Mouse (Mus musculus): ENCODE results near the gene Cd302.

The Cd302 gene

DNA sequence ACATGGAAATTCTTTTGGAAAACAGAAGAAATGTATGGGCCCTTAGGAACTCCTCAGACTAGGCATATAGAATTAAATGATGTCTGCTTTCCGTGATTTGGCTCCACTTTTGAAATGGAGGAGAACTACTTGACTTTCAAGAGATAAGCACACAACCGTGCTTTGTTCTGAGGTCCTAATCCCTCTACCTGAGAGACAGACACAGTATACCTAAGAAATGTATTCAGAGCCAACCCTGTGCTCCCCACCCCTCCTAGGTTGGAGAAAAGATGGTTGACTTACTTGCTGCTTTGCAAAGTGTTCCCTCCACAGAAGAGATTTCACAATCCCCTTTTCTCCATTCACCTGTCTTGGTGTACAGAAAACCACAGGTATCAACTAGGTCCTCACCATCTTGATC, 27.5 kb downstream of the Cd302 start:
- in situ Hi-C loops (cut with MboI; ENCODE audit: low sequenced_read_pairs), result no loop called here

DNA sequence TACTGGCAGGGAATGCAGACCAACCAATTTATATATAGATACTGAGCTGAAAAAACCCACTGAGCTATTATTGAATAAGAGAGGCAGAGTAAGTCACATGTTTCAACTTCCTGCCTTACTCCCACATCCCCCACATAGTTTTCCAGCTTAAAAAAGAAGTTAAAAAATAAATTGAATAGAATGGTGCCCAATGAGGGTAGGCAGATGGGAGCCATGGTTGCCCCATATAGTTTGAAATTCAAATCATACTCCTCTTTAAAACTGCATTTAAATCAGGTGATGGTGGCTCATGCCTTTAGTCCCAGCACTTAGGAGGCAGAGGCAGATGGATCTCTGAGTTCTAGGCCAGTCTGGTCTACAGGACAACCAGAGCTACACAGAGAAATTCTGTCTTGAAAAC, 30.8 kb downstream of the Cd302 start:
- in situ Hi-C loops (cut with MboI; ENCODE audit: low sequenced_read_pairs), result no loop called here

DNA sequence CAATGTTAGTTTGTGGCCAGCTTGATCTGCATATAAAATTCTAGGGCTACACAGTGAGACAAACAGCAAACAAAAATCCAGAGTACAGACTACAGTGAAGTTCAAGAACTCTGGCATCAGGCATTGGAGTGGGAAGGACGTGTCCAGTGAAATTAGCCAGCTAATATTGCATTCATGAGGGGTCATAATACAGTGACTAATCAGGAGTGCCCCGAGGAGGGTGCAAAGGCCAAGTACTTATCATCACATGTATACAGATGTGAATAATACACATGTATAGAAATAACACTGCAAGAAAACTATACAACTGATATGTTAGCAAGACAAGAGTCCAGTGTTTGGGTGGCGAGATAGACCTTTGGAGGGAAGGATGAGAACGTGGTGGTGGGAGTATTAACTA, 31.5 kb downstream of the Cd302 start:
- in situ Hi-C loops (cut with MboI; ENCODE audit: low sequenced_read_pairs), result no loop called here

DNA sequence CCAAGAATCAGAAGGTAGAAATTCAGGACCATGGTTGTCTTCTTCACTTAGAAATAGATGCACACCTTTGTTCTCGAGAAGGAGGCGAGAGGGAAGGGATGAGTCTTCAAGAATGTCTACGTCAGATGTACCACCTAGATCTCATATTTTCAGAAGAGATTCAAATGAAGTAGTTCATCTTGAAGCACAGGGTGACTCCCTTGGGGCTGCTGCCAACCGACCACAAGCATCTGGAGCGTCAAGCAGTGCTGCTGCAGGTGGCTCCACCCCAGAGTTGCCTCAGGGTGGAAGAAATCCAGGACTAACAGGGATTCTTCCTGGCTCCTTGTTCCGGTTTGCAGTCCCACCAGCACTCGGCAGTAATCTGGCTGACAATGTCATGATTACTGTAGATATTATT, 49.8 kb downstream of the Cd302 start:
- in situ Hi-C loops (cut with MboI; ENCODE audit: low sequenced_read_pairs), result no loop called here

DNA sequence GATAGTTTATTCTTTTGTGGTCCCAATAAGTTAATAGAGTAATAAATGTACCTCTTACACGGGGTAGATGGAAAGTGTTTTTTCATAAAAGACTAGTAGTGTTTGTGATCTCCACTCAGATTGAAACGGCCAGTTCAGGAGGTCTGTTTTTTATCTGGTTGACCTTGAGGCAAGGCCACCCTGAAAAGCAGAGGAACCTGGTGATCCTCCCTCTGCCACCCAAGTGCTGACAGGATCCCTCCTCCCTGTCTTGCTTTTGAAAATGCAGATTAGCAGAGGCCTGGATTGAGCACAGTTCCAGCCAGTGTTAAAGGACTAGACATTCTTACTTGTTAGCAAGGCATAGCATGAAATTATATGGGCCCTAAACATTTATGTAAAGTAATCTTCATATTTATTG, 51.1 kb downstream of the Cd302 start:
- in situ Hi-C loops (cut with MboI; ENCODE audit: low sequenced_read_pairs), result no loop called here

DNA sequence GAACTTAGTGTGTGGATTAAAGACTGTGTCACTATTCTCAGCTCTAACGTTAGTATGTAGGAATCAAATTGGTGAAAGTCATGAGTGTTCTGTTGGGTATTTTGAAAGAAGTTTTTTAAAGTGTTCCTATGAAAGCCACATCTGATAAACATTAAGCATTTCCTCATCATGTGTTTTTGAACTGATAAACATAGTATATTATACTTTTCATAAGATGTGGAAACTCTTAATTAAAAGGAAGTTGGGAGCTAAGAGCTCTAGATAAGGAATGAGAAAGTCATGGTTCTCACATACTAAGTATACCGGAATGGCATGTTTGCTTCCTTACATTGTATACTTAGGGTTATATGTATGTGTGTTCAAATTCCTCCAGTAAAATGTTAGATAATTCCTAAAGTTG, 53.9 kb downstream of the Cd302 start:
- in situ Hi-C loops (cut with MboI; ENCODE audit: low sequenced_read_pairs), result no loop called here

DNA sequence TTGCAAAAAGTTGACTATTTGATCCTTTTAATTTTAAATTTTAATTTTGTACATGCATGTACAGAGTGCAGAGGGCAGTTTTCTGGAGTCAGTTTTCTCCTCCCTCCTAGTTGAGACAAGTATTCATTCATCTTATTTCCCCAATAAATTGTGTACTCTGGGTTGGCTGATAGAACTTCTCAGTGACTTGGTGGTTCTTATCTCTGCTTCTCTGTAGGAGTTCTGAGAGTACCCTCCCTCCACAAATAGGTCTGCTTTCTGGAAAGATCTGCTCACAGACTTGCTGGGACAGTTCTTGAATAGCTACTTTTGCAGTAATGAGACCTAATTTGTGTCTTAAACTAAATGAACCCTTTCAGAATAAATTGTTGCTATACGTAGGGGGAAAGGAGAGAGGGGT, 55.8 kb downstream of the Cd302 start:
- in situ Hi-C loops (cut with MboI; ENCODE audit: low sequenced_read_pairs), result no loop called here

DNA sequence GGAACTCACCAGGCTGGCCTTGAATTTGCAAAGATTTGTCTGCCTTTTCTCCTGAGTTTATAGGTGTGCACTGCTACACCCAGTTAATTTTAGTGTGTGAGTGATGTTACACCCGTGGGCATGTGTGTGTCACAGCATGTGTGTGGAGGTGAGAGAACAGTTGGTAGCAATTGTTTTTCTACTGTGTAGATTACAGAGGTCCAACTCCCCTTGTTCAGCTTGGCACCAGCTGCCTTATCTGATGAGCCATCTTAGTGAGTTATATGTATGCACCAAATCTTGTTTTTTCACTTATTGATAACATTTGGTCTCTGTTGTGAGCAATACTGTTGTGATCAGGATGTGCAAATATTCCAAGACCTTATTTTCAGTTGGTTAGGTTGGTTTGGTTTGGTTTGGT, 60.8 kb downstream of the Cd302 start:
- in situ Hi-C loops (cut with MboI; ENCODE audit: low sequenced_read_pairs), result no loop called here

DNA sequence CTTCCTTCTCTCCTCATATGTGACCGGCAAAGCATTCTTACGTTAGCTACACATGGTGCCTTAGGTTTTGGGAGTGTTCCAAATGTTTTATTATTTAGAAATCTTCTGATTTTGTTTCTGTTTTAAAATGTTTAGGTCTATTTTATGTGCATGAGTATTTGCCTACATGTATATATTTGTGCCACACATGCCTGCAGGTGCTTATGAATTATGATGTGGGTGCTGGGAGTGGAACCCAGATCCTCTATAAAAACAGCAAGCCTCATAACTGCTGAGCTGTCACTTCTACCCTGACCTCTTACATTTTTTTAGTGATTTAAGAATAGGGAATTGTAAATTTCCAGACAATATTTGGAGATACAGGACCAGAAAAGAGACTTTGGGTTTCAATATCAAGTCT, 62.3 kb downstream of the Cd302 start:
- in situ Hi-C loops (cut with MboI; ENCODE audit: low sequenced_read_pairs), result no loop called here

DNA sequence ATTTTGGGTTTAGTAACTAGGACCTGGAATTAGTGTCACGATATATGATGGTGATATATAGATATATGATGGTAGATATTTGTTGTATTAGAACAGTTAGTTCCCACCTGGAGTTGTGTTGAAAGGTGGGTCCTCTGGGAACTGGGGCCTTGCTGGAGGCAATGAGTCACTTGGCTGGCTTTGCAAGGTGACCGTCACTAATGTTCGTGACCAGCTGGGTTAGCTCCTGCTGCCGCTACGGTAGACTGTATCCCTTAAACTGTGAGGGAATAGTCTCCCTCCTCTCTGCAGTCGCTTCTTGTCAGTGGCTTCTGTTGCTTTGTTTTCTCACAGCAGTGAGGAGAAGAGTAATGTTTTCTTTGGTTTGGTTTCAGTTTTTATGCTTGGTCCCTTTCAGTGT, 63.1 kb downstream of the Cd302 start:
- in situ Hi-C loops (cut with MboI; ENCODE audit: low sequenced_read_pairs), result no loop called here

DNA sequence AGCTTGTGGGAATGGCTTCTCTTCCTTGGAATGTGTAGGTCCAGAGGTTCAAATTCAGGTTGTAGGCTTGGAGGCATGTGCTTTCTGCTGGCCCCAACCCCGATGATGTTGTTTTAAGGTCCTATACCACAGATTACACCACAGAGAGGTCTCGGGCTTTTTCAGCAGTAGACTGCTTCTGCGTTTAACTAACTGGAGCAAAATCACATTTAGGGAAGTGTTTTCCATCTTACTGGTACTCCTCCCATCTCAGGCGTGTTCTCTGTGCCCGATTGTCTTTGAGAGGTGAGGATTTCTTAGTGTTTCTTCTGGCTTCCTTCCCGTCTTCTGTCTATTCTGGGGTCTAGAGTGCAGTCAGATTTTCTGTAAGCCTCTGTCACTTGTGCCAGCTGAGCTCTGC, 66.7 kb downstream of the Cd302 start:
- in situ Hi-C loops (cut with MboI; ENCODE audit: low sequenced_read_pairs), result no loop called here

DNA sequence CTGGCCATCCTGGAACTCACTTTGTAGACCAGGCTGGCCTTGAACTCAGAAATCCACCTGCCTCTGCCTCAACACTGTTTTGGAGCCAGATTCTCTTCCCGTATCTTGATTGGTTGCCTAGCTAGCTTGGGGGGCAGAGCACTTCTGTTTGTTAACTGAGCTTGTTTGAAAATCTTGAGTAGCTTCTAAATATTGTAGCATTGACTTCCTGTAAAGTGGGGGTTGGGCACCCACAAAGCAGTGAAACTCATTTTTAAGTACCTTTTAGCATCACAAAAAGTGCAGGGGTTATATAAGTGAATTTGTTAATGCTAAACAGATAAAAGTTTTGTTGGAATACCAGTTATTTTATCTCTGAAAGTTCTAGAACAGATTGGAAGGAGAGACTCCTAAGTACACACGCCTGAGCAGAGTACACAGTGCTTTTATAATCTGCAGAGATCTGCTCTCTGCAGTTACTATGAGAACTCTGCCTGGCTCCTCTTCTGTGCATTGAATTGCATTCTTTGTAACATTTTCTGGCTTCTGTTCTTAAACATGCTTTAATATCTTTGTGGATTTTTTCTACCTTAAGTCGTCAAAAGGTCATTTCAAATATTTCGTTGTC, 67.6 kb downstream of the Cd302 start:
- in situ Hi-C loops (cut with MboI; ENCODE audit: low sequenced_read_pairs), result no loop called here

DNA sequence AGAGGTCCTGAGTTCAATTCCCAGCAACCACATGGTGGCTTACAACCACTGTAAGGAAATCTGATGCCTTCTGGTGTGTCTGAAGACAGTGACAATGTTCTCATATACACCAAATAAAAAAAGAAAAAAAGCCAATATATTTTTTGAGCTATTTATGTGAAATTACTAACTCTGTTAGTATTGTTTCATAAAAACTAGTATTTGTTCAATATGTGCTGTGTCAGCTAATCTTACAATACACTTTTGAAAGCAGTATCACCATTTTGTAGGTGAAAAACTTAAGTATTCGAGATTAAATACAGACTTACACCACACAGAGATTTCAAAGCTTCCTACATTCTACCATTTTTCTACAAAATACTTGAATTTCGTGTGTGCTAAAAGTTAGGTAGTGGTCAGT, 69.6 kb downstream of the Cd302 start:
- in situ Hi-C loops (cut with MboI; ENCODE audit: low sequenced_read_pairs), result no loop called here

DNA sequence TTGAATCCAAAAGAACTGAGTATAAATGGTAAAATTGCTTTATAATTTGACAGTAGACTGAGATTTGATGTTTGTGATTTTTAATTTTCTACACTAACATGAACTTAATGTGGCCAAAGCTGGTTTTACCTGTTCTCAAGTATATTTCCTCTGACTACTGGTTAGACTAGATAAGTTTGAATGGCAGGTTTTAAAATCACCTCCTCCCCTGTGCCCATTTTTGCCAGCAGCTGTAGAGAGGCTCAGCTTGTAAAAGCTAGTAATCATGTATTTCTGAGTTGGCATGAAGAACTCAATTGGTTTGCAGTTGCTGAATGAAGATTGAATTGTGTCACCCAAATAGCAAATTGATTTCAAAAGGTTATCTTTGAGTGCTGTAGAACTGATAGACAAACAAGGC, 71.8 kb downstream of the Cd302 start:
- in situ Hi-C loops (cut with MboI; ENCODE audit: low sequenced_read_pairs), result no loop called here

DNA sequence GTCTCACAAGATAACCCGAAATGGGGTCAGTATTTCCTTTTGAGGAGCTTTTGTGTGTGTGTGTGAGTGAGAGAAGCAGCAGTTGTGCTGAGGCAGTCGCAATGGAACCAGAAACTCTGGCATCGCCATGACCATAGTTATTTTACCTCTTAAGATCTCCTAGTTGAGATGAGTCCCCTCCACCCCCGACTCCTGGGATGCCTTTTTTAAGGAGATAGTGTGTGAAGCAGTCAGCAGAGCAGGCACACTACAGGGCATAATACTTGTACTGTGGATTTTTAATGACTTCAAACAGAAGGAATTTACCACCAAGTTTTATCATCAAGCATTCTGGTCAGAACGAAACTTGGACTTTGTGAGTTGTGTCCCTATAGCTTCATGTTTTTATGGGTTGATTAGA, 73.5 kb downstream of the Cd302 start:
- in situ Hi-C loops (cut with MboI; ENCODE audit: low sequenced_read_pairs), result no loop called here

DNA sequence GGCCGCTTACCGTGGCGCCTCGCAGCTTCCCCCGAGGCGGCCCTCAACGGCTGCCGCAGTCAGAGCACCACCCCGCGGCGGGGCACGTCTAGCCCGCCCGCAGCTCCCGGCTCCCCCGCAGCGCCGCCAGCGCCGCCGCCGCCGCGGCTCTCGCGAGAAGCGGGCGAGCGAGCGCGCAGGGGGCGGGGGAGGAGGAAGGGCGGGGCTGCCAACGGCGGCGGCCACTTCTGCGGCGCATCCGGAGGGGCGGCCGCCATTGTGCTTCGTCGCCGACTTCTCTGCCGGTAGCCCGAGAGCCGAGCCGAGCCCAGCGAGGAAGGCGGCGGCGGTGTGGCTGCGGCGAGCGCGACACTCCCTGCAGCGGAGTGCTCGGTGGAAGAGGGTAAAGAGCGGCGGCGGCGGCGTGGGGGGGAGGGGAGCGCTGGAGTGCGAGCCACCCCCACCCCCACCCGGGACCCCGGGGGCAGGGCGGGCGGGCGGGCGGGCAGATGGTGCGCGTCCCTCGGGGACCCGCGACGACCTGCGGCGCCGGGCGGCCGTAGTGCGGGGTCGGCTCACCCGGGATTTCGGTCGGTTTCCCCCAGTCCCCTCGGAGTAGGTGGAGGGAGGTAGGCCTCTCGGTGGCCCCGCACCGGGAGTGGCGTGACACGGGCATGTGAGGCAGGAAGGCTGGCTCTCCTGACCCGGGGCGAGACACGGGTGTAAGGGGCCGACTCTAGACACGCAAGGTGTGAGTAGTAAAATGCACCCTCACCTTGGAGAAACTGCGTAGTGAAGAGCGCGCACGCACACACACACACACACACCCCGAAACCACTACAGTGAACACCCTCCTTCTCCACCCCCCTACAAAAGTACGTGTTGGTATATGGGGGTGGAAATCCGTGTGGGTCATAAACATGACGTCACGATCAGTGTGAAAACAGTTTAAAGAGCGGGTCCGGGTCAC, 74.3 kb downstream of the Cd302 start, which contains the start of the genes Baz2b and March7:
Gene Baz2b (minus strand): TSS at position 137 of the 949 bp plus-strand sequence.
Gene March7 (plus strand): TSS at position 185 of the 949 bp plus-strand sequence.
- in situ Hi-C loops (cut with MboI; ENCODE audit: low sequenced_read_pairs), result no loop called here

DNA sequence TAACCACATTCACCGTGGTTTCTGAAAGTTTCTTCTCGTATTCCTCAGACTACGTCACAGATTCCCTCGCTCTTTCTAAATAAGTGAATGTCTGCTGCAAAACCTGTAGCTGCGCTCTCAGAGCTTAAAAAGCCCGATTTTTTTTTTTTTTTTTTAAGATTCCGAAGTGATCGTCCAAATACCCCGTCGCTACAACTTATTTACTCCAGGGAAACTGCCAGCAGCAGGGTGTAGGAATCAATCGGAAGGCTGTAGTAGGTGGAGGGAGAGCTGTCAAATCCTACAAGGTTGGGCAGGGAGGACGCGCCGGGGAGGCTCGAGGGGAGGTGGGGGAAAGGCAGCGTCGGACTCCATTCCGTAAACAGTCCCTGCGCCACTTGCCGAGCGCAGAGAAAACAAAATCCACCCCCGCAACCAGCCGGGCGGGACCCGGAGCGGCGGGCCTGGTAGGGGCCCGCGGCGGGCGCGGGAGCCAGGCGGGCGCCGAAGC, 75.1 kb downstream of the Cd302 start:
- in situ Hi-C loops (cut with MboI; ENCODE audit: low sequenced_read_pairs), result no loop called here

DNA sequence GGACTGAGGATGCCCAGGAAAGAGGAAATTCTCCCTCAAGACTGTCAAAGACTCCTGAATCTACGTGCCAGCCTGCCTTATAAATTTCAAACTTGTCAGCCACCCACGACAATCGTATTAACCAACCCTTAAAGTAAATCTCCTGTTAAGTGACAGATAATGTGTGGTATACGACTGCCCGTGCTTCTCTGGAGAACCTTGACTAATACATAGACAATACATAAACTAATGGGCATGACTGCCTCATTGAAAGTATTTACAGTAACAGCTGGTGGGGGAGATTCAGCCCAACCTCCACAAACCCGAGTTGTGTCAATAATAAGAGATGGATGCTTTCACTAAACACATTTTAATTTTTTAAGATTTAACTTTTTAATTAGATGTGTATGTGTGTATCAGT, 78.5 kb downstream of the Cd302 start:
- in situ Hi-C loops (cut with MboI; ENCODE audit: low sequenced_read_pairs), result no loop called here

DNA sequence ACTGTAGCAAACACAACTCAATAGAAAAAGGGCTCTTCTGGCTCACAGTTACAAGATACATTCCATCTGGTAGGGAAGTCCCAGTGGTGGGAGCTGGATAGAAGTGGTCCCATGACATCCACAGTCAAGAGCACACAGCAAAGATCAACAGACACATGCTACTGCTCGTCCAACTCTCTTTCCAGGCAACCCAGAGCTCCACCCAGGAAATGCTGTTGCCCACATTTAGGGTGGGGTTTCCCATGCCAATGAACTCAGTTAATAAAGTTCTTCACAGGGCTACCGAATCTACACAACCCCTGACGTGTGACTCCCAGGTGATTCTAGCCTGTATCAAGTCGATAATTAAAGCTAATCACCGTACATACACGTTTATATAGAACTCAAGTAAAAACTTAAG, 80.1 kb downstream of the Cd302 start:
- in situ Hi-C loops (cut with MboI; ENCODE audit: low sequenced_read_pairs), result no loop called here

DNA sequence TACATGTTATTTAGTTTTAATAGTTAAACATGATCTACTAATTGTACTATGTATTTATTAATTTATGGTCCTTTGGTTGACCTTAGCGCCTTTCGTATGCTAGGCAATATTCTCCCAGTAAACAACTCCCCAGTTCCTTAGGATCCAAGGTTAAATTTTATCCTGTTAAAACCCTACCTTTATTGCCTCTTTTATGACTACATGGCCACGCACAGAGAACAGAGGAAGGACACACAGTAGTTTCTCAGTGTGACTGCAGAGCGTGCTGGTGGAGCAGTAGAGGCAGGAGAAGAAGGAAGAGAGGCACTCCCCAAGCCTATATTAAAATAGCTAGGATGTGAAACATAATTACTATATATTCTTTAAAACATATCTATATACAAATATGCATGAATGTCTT, 80.6 kb downstream of the Cd302 start:
- in situ Hi-C loops (cut with MboI; ENCODE audit: low sequenced_read_pairs), result no loop called here

DNA sequence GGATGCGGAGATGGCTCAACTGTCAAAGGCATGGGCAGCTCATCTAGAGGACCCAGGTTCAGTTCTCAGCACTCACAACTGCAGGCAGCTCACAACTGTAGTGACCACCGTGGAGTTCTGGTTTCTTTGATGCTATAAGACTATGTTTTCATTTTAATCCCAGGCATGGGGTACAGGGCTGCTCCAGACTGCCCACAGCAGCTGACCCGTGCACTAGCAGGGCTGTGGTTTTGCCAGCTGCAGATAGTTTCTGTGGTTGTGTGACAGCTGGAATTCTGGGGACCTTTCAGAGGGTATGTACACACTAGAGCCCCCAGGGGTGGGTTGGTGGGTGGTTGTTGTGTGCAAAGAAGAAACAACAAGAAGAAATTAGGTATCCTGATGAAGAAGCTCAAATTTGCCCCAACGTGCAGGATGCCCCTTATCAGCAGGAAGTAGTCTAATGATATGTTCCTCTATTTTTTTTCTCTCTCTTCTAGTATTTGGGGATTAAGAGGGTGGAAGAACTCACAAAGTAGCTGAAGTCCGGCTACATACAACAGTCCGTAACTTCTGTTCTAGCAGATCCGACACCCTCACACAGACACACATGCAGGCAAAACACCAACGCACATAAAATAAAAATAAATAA, 81.3 kb downstream of the Cd302 start:
- in situ Hi-C loops (cut with MboI; ENCODE audit: low sequenced_read_pairs), result no loop called here

Data from CH12F3 (cell line).